Mouse (Mus musculus) limb, embryonic 15.5 days (tissue): ENCODE data around the gene Rag1. TPM values are rescaled to one million over a fixed set of nuclear protein-coding genes. Genes with fewer than 3 reads are reported as not detected.

Source experiments
- ATAC-seq: fragments of 200-750 bp; cut with Nextera tagmentation; 2 replicates; pipeline ENCODE4 v1.8.0; 2017; ENCODE audit warnings: low read depth, moderate TSS enrichment; ENCODE audit not compliant: insufficient number of reproducible peaks, low FRiP score, low TSS enrichment
- H3K27ac ChIP-seq: fragments of 300-500 bp; sonication (generic); 2 replicates; pipeline ENCODE4 v1.5.1; 2015; ENCODE audit warnings: moderate library complexity, mild to moderate bottlenecking, inconsistent platforms
- H3K27me3 ChIP-seq: fragments of 300-500 bp; sonication (generic); 2 replicates; pipeline ENCODE4 v1.6.1; 2015; ENCODE audit warnings: inconsistent platforms
- H3K36me3 ChIP-seq: fragments of 300-500 bp; sonication (generic); 2 replicates; pipeline ENCODE4 v1.6.1; 2015; ENCODE audit warnings: inconsistent platforms
- H3K4me1 ChIP-seq: fragments of 300-500 bp; sonication (generic); 2 replicates; pipeline ENCODE4 v1.6.1; 2015; ENCODE audit warnings: inconsistent platforms
- H3K4me2 ChIP-seq: fragments of 300-500 bp; sonication (generic); 2 replicates; pipeline ENCODE4 v1.6.1; 2015; ENCODE audit warnings: mild to moderate bottlenecking, inconsistent platforms
- H3K4me3 ChIP-seq: fragments of 300-500 bp; sonication (generic); 2 replicates; pipeline ENCODE4 v1.5.1; 2015; ENCODE audit warnings: mild to moderate bottlenecking, inconsistent platforms
- H3K9ac ChIP-seq: fragments of 300-500 bp; sonication (generic); 2 replicates; pipeline ENCODE4 v1.6.1; 2015; ENCODE audit warnings: inconsistent platforms
- H3K9me3 ChIP-seq: fragments of 300-500 bp; sonication (generic); 2 replicates; pipeline ENCODE4 v1.6.1; 2016; ENCODE audit warnings: inconsistent platforms
- WGBS: fragments of 180-500 bp; shearing (Covaris S2); methylation state at CpG from one replicate; pipeline ENCODE4 v1.1.7; 2015; 5-methylcytosine and 5-hydroxymethylcytosine counted together
- polyA plus RNA-seq: library from polyadenylated mRNA; unstranded; fragments of >200 nt; fragmentation: Nextera tagmentation; extraction: Ambion mirVana; gene quantifications from 2 replicates; pipeline ENCODE4 v1.2.1, GENCODE M21; 2015

Gene Rag1
- polyA plus RNA-seq, 1 experiment from 2014 or later, result 0.05 TPM

- H3K36me3 ChIP-seq, result no peaks in the 10 kb centered on the region
- WGBS, result 83% methylated on average over 3 of the region's 3 CpGs
Measured at GRCm38 (mm10) chr2:101665703-101666092, 16.4 kb upstream of the Rag1 start.

GRCm38 (mm10) chr2:101665058-101665702 is 15.9 kb upstream of the Rag1 start:
- H3K27ac ChIP-seq, result no peak overlapping the region
- H3K27me3 ChIP-seq, result 0 out of 2 replicates have a peak, but pooled peaks cover 4% of the 10 kb centered on the region
- H3K4me3 ChIP-seq, result no peak overlapping the region
- no peaks in the 10 kb centered on the region for H3K36me3 ChIP-seq
- H3K4me1 ChIP-seq, result no peaks in the 10 kb centered on the region
- H3K9ac ChIP-seq, result no peak overlapping the region
- H3K4me2 ChIP-seq, result no peak overlapping the region
- no peaks in the 10 kb centered on the region for H3K9me3 ChIP-seq
- peak; percentile 63; the same call in 1 of the 2 replicates for ATAC-seq
- WGBS, result 23% methylated on average over 9 of the region's 9 CpGs

More at GRCm38 (mm10) chr2:101665703-101666092, 16.4 kb upstream of the Rag1 start:
- no peak overlapping the region for H3K4me2 ChIP-seq
- no peaks in the 10 kb centered on the region for H3K4me1 ChIP-seq
- 0 out of 2 replicates have a peak, but pooled peaks cover 4% of the 10 kb centered on the region for H3K27me3 ChIP-seq
- no peaks in the 10 kb centered on the region for H3K9me3 ChIP-seq
- H3K4me3 ChIP-seq, result no peak overlapping the region
- no peak overlapping the region for H3K9ac ChIP-seq
- H3K27ac ChIP-seq, result no peak overlapping the region
- peak; percentile 4; the same call in 1 of the 2 replicates for ATAC-seq

GRCm38 (mm10) chr2:101660536-101660935 is 11.2 kb upstream of the Rag1 start:
- H3K4me2 ChIP-seq, result no peak overlapping the region

GRCm38 (mm10) chr2:101652921-101653597 is 3.8 kb upstream of the Rag1 start:
- Histone ChIP-seq H3K9me3 (no peaks in the 10 kb centered on the region), H3K27ac (no peak overlapping the region), H3K4me2 (peak overlapping the region; percentile 44), H3K27me3 (peaks cover 7% of the 10 kb centered on the region; the same call in 1 of the 2 replicates), H3K36me3 (no peaks in the 10 kb centered on the region), H3K9ac (no peak overlapping the region), H3K4me1 (peaks cover 6% of the 10 kb centered on the region; the same call in 1 of the 2 replicates), H3K4me3 (peak overlapping the region; percentile 29)
- ATAC-seq, result no peak
- 14% methylated on average over 14 of the region's 14 CpGs for WGBS

More at GRCm38 (mm10) chr2:101660536-101660935, 11.2 kb upstream of the Rag1 start:
- no peak for ATAC-seq
- H3K9ac ChIP-seq, result no peak overlapping the region
- WGBS, result 61% methylated on average over 2 of the region's 2 CpGs
- H3K4me3 ChIP-seq, result no peak overlapping the region
- no peaks in the 10 kb centered on the region for H3K9me3 ChIP-seq
- 0 out of 2 replicates have a peak, but pooled peaks cover 4% of the 10 kb centered on the region for H3K27me3 ChIP-seq
- H3K27ac ChIP-seq, result no peak overlapping the region
- H3K36me3 ChIP-seq, result no peaks in the 10 kb centered on the region
- no peaks in the 10 kb centered on the region for H3K4me1 ChIP-seq

- Histone ChIP-seq H3K4me3 (peak overlapping the region; percentile 29), H3K4me1 (peaks cover 6% of the 10 kb centered on the region; the same call in 1 of the 2 replicates), H3K4me2 (peak overlapping the region; percentile 44), H3K27me3 (peaks cover 7% of the 10 kb centered on the region; the same call in 1 of the 2 replicates), H3K9ac (no peak overlapping the region), H3K9me3 (no peaks in the 10 kb centered on the region), H3K27ac (no peak overlapping the region), H3K36me3 (no peaks in the 10 kb centered on the region)
- no peak for ATAC-seq
- 34% methylated on average over 14 of the region's 14 CpGs for WGBS
Measured at GRCm38 (mm10) chr2:101652204-101652920, 3.1 kb upstream of the Rag1 start.

GRCm38 (mm10) chr2:101650446-101650845 is 1.1 kb upstream of the Rag1 start:
- H3K4me3 ChIP-seq, result no peak overlapping the region
- H3K4me2 ChIP-seq, result no peak overlapping the region
- 58% methylated on average over 1 of the region's 1 CpGs for WGBS
- peaks cover 7% of the 10 kb centered on the region; the same call in 1 of the 2 replicates for H3K27me3 ChIP-seq
- peaks cover 6% of the 10 kb centered on the region; the same call in 1 of the 2 replicates for H3K4me1 ChIP-seq
- H3K36me3 ChIP-seq, result no peaks in the 10 kb centered on the region
- no peak overlapping the region for H3K27ac ChIP-seq
- H3K9me3 ChIP-seq, result no peaks in the 10 kb centered on the region
- ATAC-seq, result no peak
- H3K9ac ChIP-seq, result no peak overlapping the region

- H3K9ac ChIP-seq, result no peak overlapping the region
- H3K27me3 ChIP-seq, result peaks cover 3% of the 10 kb centered on the region; the same call in 1 of the 2 replicates
- H3K4me1 ChIP-seq, result peaks cover 6% of the 10 kb centered on the region; the same call in 1 of the 2 replicates
- H3K27ac ChIP-seq, result no peak overlapping the region
- no peaks in the 10 kb centered on the region for H3K9me3 ChIP-seq
- no peak overlapping the region for H3K4me2 ChIP-seq
- no peak overlapping the region for H3K4me3 ChIP-seq
- no peaks in the 10 kb centered on the region for H3K36me3 ChIP-seq
- WGBS, result 67% methylated on average over 2 of the region's 2 CpGs
- no peak for ATAC-seq
Measured at GRCm38 (mm10) chr2:101648361-101648760, 940 bp downstream of the Rag1 start.

- ATAC-seq, result no peak
- Histone ChIP-seq H3K9ac (no peak overlapping the region), H3K4me2 (no peak overlapping the region), H3K27ac (no peak overlapping the region), H3K9me3 (no peaks in the 10 kb centered on the region), H3K4me3 (no peak overlapping the region), H3K36me3 (no peaks in the 10 kb centered on the region), H3K4me1 (peaks cover 2% of the 10 kb centered on the region; the same call in 1 of the 2 replicates), H3K27me3 (no peaks in the 10 kb centered on the region)
- 92% methylated on average over 1 of the region's 1 CpGs for WGBS
Measured at GRCm38 (mm10) chr2:101645841-101646240, 3.5 kb downstream of the Rag1 start.

GRCm38 (mm10) chr2:101639840-101640350 is 9.4 kb downstream of the Rag1 start:
- whole genome bisulfite sequencing, result 52% methylated on average over 3 of the region's 3 CpGs
- Histone ChIP-seq H3K4me1 (peaks cover 3% of the 10 kb centered on the region; the same call in 1 of the 2 replicates), H3K4me3 (no peak overlapping the region)

GRCm38 (mm10) chr2:101638979-101639839 is 10.1 kb downstream of the Rag1 start:
- Histone ChIP-seq H3K27me3 (no peaks in the 10 kb centered on the region), H3K36me3 (no peaks in the 10 kb centered on the region), H3K9me3 (no peaks in the 10 kb centered on the region), H3K4me3 (no peak overlapping the region), H3K9ac (no peak overlapping the region), H3K4me2 (no peak overlapping the region), H3K27ac (no peak overlapping the region), H3K4me1 (peaks cover 3% of the 10 kb centered on the region; the same call in 1 of the 2 replicates)
- WGBS, result 22% methylated on average over 7 of the region's 7 CpGs
- ATAC-seq, result no peak

More at GRCm38 (mm10) chr2:101639840-101640350, 9.4 kb downstream of the Rag1 start:
- no peak overlapping the region for H3K9ac ChIP-seq
- ATAC-seq, result no peak
- no peaks in the 10 kb centered on the region for H3K36me3 ChIP-seq
- no peaks in the 10 kb centered on the region for H3K27me3 ChIP-seq
- no peaks in the 10 kb centered on the region for H3K9me3 ChIP-seq
- H3K4me2 ChIP-seq, result no peak overlapping the region
- H3K27ac ChIP-seq, result no peak overlapping the region
